Mouse (Mus musculus) forebrain, postnatal 0 days (tissue): ENCODE data around the gene Ispd. TPM values are rescaled to one million over a fixed set of nuclear protein-coding genes. Genes with fewer than 3 reads are reported as not detected.

ENCODE experiments used
- ATAC-seq: fragments of 200-750 bp; cut with Nextera tagmentation; 2 replicates; pipeline ENCODE4 v1.8.0; 2017; ENCODE audit warnings: mild to moderate bottlenecking, moderate library complexity
- DNase-seq: peaks from one replicate; pipeline ENCODE4 v3.0.0-alpha.2; 2015
- H3K27ac ChIP-seq: fragments of 300-500 bp; sonication (generic); 2 replicates; pipeline ENCODE4 v1.5.1; 2014; ENCODE audit warnings: low read depth, mild to moderate bottlenecking, antibody characterized with exemption, low read length, moderate library complexity, mixed read lengths
- H3K27me3 ChIP-seq: fragments of 300-500 bp; sonication (generic); 2 replicates; pipeline ENCODE4 v1.6.1; 2014; ENCODE audit warnings: mild to moderate bottlenecking, low read length, mixed read lengths; ENCODE audit not compliant: insufficient read depth
- H3K36me3 ChIP-seq: fragments of 300-500 bp; sonication (generic); 2 replicates; pipeline ENCODE4 v1.6.1; 2014; ENCODE audit warnings: mild to moderate bottlenecking, moderate library complexity; ENCODE audit not compliant: insufficient read depth
- H3K4me1 ChIP-seq: fragments of 300-500 bp; sonication (generic); 2 replicates; pipeline ENCODE4 v1.6.1; 2014; ENCODE audit warnings: antibody characterized with exemption; ENCODE audit not compliant: insufficient read depth
- H3K4me2 ChIP-seq: fragments of 300-500 bp; sonication (generic); 2 replicates; pipeline ENCODE4 v1.6.1; 2014; ENCODE audit warnings: low read depth, mild to moderate bottlenecking, moderate library complexity
- H3K4me3 ChIP-seq: fragments of 300-500 bp; sonication (generic); 2 replicates; pipeline ENCODE4 v1.5.1; 2014; ENCODE audit warnings: low read depth, low read length, mixed read lengths
- H3K9ac ChIP-seq: fragments of 300-500 bp; sonication (generic); 2 replicates; pipeline ENCODE4 v1.6.1; 2014; ENCODE audit warnings: mild to moderate bottlenecking
- H3K9me3 ChIP-seq: fragments of 300-500 bp; sonication (generic); 2 replicates; pipeline ENCODE4 v1.6.1; 2016; ENCODE audit warnings: low read length
- CTCF ChIP-seq: sonication (generic); IDR thresholded peaks from 2 replicates; pipeline ENCODE4 v1.5.1; 2016; ENCODE audit warnings: antibody characterized with exemption, control low read depth, low read depth
- WGBS: fragments of 180-500 bp; shearing (Covaris S2); extraction: QIAGEN DNeasy Blood & Tissue Kit; methylation state at CpG from one replicate; pipeline ENCODE4 v1.1.7; 2014; 5-methylcytosine and 5-hydroxymethylcytosine counted together
- polyA plus RNA-seq: library from polyadenylated mRNA; unstranded; fragments of >200 nt; fragmentation: Nextera tagmentation; extraction: Ambion mirVana; gene quantifications from 2 replicates; pipeline ENCODE4 v1.2.1, GENCODE M21; 2015
- total RNA-seq: library from RNA; depleted of rRNA; stranded (reverse); fragments of >200 nt; gene quantifications from 2 replicates; pipeline ENCODE4 v1.2.3, GENCODE M21; 2014

The Ispd gene
- total and polyA plus RNA-seq, 2 experiments from 2014 or later, result 9.6 to 12.4 TPM

DNA sequence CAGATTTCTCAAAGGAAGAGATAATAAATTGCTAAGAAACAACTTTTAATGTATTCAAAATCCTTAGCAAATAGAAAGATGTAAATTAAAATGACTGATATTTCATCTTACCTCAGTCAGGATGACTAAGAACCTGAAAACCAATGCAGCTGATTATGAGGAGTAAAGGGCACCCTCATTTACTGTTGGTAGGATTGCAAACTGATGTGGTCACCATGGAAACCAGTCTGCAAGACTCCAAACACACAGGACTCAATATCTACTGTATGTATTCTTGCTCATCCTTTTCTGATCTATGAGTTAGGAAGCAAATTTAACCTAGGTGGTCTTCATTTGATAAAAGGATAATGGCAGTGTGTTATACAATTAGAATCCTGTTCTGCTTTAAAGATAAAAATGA, 246.0 kb downstream of the Ispd start:
- Histone ChIP-seq H3K4me2 (no peak overlapping the region), H3K4me3 (no peak overlapping the region), H3K27me3 (no peaks in the 10 kb centered on the region), H3K36me3 (no peaks in the 10 kb centered on the region), H3K27ac (no peak overlapping the region), H3K9me3 (no peaks in the 10 kb centered on the region), H3K9ac (no peak overlapping the region), H3K4me1 (no peaks in the 10 kb centered on the region)
- TF ChIP-seq CTCF, result no peak
- DNase-seq (no peak), ATAC-seq (no peak)

DNA sequence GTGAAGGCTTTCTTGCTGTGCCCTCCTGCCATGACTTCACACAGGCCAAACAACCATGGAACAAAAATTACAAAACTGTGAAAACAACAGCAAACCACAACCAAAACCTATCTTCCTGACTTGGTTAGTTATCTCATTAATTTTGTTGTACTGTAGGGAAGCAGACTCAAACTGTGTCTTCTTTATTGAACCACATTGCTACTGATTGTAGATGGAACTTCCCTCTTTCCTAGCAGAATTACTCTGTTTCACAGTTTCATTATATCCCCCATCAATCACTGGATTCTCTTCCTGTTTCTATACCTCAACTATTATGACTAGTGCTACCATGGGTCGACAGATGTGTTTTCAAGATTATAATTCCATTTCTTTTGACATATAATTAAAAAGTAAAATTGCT, 251.2 kb downstream of the Ispd start:
- Histone ChIP-seq H3K4me1 (no peaks in the 10 kb centered on the region), H3K27me3 (no peaks in the 10 kb centered on the region), H3K27ac (no peak overlapping the region), H3K36me3 (no peaks in the 10 kb centered on the region), H3K9me3 (no peaks in the 10 kb centered on the region), H3K4me3 (no peak overlapping the region), H3K9ac (no peak overlapping the region), H3K4me2 (no peak overlapping the region)
- ATAC-seq (no peak), DNase-seq (no peak)
- WGBS, result 92% methylated on average over 1 of the region's 1 CpGs
- no peak for TF ChIP-seq CTCF

DNA sequence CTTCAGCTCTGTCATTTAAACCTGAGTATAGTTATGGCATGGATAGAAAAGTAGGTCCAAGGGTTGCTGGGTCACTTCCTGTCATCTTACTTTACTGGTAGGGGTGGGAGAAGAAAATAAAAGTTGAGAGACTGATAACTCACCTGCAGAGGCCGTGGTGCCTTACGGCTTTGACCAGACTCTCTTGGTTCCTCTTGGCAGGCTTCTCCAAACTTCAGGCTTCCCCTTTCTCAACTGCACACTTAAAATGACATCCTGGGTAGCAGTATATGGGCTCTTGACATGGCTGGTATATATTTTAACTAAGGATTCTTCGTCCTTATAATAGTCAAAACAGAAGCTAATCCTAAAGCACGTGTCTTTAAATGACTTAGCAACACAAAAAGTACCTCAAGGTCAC, 266.3 kb downstream of the Ispd start:
- ATAC-seq (no peak), DNase-seq (no peak)
- Histone ChIP-seq H3K27me3 (no peaks in the 10 kb centered on the region), H3K4me3 (no peak overlapping the region), H3K4me1 (no peaks in the 10 kb centered on the region), H3K36me3 (no peaks in the 10 kb centered on the region), H3K27ac (no peak overlapping the region), H3K9me3 (no peaks in the 10 kb centered on the region), H3K9ac (no peak overlapping the region), H3K4me2 (no peak overlapping the region)
- WGBS, result 96% methylated on average over 4 of the region's 4 CpGs
- TF ChIP-seq CTCF, result no peak

DNA sequence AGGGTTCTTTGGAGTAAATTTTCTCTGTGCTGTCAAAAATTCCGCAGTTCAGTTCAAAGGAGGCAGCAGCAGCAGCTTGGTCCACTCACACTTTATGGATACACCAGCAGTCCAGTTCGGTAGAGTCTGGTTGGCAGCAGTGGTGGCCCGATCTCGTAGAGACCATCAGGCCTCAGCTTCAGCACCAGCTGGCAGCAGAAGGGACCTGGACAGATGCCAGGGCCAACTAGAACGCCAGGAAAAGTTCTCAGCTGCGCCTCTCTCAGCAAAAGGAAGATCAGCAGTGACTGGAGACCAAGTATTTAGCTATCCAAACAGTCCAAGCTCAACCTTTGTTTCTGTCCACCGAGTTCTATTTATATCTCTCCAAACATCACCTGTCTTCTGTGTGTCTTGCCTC, 281.2 kb downstream of the Ispd start:
- DNase-seq, result peak; percentile 35
- Histone ChIP-seq H3K9ac (no peak overlapping the region), H3K36me3 (no peaks in the 10 kb centered on the region), H3K27ac (no peak overlapping the region), H3K4me1 (no peaks in the 10 kb centered on the region), H3K9me3 (no peaks in the 10 kb centered on the region), H3K4me3 (no peak overlapping the region), H3K4me2 (no peak overlapping the region), H3K27me3 (no peaks in the 10 kb centered on the region; the same call in 1 of the 2 replicates)
- no peak for TF ChIP-seq CTCF
- 56% methylated on average over 7 of the region's 7 CpGs for WGBS
- no peak for ATAC-seq

DNA sequence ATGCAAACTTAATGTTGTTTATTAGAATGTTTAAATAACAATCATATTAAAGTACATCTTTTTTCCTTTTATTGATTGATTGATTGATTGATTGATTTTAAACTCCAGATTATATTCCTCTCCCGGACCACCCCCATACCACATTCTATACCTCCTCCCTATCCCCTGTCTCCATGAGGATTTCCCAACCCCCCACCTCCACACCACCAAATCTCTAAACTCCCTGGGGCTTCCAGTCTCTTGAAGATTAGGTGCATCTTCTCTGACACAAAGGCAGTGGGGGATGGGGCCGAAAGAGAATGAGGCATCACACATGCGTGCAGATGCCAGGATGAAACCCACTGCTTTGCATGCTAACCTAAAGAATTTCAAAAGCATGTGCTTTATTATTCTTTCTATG, 283.5 kb downstream of the Ispd start:
- H3K27me3 ChIP-seq, result no peaks in the 10 kb centered on the region
- H3K9me3 ChIP-seq, result no peaks in the 10 kb centered on the region
- H3K36me3 ChIP-seq, result no peaks in the 10 kb centered on the region
- no peak overlapping the region for H3K27ac ChIP-seq
- no peak overlapping the region for H3K9ac ChIP-seq
- H3K4me3 ChIP-seq, result no peak overlapping the region
- H3K4me2 ChIP-seq, result no peak overlapping the region
- DNase-seq (no peak), ATAC-seq (no peak)
- 65% methylated on average over 3 of the region's 3 CpGs for WGBS
- TF ChIP-seq CTCF, result no peak
- H3K4me1 ChIP-seq, result no peaks in the 10 kb centered on the region

DNA sequence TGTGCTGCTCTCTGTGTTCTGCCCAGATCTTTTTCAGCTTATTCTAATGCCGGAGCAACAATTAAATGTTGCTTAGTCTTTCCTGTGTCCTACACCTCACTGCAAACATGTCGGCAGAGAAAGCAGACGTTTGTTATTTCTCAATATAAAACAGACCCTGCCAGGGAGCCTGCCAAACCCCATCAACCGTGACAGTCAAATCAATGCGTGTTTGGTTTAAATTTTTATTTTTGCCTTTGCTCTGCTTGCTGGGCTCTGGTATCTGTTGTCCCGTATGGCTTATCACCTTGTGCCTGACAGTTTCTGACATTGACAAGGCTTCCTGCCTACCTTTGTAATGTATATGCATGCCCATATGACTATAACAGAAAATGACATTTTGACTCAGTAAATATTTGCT, 285.5 kb downstream of the Ispd start:
- TF ChIP-seq CTCF, result no peak
- Histone ChIP-seq H3K4me3 (no peak overlapping the region), H3K27me3 (no peaks in the 10 kb centered on the region), H3K4me2 (no peak overlapping the region), H3K4me1 (no peaks in the 10 kb centered on the region), H3K9me3 (no peaks in the 10 kb centered on the region), H3K27ac (0 out of 2 replicates have a peak overlapping the region, but pooled peaks have one; percentile 37), H3K9ac (no peak overlapping the region), H3K36me3 (no peaks in the 10 kb centered on the region)
- ATAC-seq, result peak; percentile 73
- 29% methylated on average over 6 of the region's 6 CpGs for WGBS
- DNase-seq, result peak; percentile 38

DNA sequence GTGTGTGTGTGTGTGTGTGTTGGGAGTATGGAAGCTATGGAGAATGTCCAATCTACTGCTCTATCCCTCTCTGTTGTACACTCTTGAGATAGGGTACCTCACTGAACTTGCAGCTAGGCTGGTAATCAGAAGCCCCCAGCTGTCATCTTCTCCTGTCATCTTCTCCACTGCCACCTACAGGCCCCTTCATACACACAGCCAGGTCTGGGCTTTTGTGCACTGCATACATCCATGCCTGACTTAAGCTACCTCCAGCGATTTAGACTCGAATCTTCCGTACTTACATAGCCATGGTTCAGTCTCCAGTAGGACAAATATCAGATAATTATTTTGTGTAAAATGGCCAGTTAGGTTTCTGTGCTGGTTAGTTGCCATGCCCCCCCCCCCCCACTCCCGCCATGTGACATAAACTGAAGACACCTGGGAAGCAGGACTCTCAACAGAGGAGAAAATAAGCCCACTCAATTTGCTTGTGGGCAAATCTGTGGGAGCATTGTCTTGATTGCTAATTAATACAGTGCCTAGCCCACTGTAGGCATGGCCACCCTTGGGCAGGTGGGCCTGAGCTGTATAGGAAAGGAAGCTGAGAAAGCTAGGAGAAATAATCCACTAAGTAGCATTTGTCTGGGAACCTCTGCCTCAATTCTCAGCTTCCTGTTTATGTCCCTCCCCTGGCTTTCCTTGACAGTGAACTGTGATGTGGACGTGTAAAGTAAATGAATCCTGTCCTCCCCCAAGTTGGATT, 289.1 kb downstream of the Ispd start:
- Histone ChIP-seq H3K9ac (no peak overlapping the region), H3K4me1 (no peaks in the 10 kb centered on the region), H3K27me3 (no peaks in the 10 kb centered on the region), H3K4me2 (no peak overlapping the region), H3K4me3 (no peak overlapping the region), H3K36me3 (no peaks in the 10 kb centered on the region), H3K9me3 (no peaks in the 10 kb centered on the region), H3K27ac (no peak overlapping the region)
- WGBS, result 80% methylated on average over 5 of the region's 5 CpGs
- DNase-seq, result no peak
- ATAC-seq, result no peak
- TF ChIP-seq CTCF, result peak; percentile 15; the same call in 1 of the 2 replicates
